Mouse (Mus musculus): ENCODE results near the gene Uhrf1. TPM values are rescaled to one million over a fixed set of nuclear protein-coding genes. Genes with fewer than 3 reads are reported as not detected.
A peak's percentile ranks its signal among the peaks of the same experiment; 100 is the strongest.

Gene Uhrf1
- polyA plus RNA-seq, 1 experiment from 2014 or later = 23.5 TPM

- 84% methylated on average over 3 of the region's 3 CpGs for WGBS
- Histone ChIP-seq H3K9me3 (ENCODE audit: control insufficient read depth) (no peaks in the 10 kb centered on the region), H3K27ac (ENCODE audit: low read depth, low read length) (no peak overlapping the region), H3K9ac (ENCODE audit: low read depth, low read length) (no peak overlapping the region), H3K36me3 (ENCODE audit: control insufficient read depth, insufficient read depth) (peaks cover 7% of the 10 kb centered on the region), H3K4me3 (ENCODE audit: low read depth, low read length) (no peak overlapping the region), H3K27me3 (replicated peaks; ENCODE audit: control insufficient read depth, insufficient read depth, low read length) (no peaks in the 10 kb centered on the region), H3K4me2 (replicated peaks; ENCODE audit: low read depth) (no peak overlapping the region), H3K4me1 (replicated peaks; ENCODE audit: control insufficient read depth, insufficient read depth, low read length) (no peaks in the 10 kb centered on the region)
- no peak for TF ChIP-seq CTCF (IDR thresholded peaks at IDR 0.05; ENCODE audit: low read depth)
- ATAC-seq = no peak
These were observed 40.3 kb downstream of the Uhrf1 start for GRCm38 (mm10) chr17:56343466-56343865.

- H3K4me2 ChIP-seq (replicated peaks; ENCODE audit: low read depth) = no peak overlapping the region
- WGBS = 68% methylated on average over 2 of the region's 2 CpGs
- TF ChIP-seq CTCF (IDR thresholded peaks at IDR 0.05; ENCODE audit: low read depth) = no peak
- H3K4me3 ChIP-seq (ENCODE audit: low read depth, low read length) = no peak overlapping the region
- no peak overlapping the region for H3K9ac ChIP-seq (ENCODE audit: low read depth, low read length)
- H3K9me3 ChIP-seq (ENCODE audit: control insufficient read depth) = no peaks in the 10 kb centered on the region
- no peak overlapping the region for H3K27ac ChIP-seq (ENCODE audit: low read depth, low read length)
- no peaks in the 10 kb centered on the region for H3K27me3 ChIP-seq (replicated peaks; ENCODE audit: control insufficient read depth, insufficient read depth, low read length)
- no peak for ATAC-seq
- no peaks in the 10 kb centered on the region for H3K4me1 ChIP-seq (replicated peaks; ENCODE audit: control insufficient read depth, insufficient read depth, low read length)
- peaks cover 7% of the 10 kb centered on the region for H3K36me3 ChIP-seq (ENCODE audit: control insufficient read depth, insufficient read depth)
These were observed 42.2 kb downstream of the Uhrf1 start for GRCm38 (mm10) chr17:56345364-56345763.

DNA sequence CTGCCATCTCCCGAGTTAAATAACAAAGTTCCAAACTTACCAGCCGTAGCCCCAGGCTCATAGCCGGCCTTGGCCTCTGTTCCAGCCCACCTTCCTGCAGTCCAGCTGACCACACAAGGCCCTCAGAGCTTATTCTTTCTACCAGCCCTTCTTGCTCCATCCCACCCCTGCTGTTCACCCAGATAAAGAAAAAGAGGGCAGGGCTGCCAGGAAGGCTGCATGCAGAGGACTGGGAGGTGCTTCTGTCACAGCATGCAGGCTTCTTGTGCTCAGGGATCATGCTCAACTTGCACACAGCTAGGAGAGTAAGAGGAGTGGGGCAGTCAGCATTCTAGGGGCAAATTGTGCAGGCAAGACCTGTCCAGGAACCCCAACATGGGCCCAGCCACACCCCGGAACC lies 45.0 kb downstream of the Uhrf1 start:
- no peak for ATAC-seq
- H3K4me3 ChIP-seq (ENCODE audit: low read depth, low read length) = no peak overlapping the region
- no peak for TF ChIP-seq CTCF (IDR thresholded peaks at IDR 0.05; ENCODE audit: low read depth)
- no peak overlapping the region for H3K4me2 ChIP-seq (replicated peaks; ENCODE audit: low read depth)
- peaks cover 24% of the 10 kb centered on the region for H3K36me3 ChIP-seq (ENCODE audit: control insufficient read depth, insufficient read depth)
- H3K4me1 ChIP-seq (replicated peaks; ENCODE audit: control insufficient read depth, insufficient read depth, low read length) = no peaks in the 10 kb centered on the region
- WGBS = 78% methylated on average over 4 of the region's 4 CpGs
- H3K9ac ChIP-seq (ENCODE audit: low read depth, low read length) = no peak overlapping the region
- H3K27ac ChIP-seq (ENCODE audit: low read depth, low read length) = no peak overlapping the region
- no peaks in the 10 kb centered on the region for H3K27me3 ChIP-seq (replicated peaks; ENCODE audit: control insufficient read depth, insufficient read depth, low read length)
- no peaks in the 10 kb centered on the region for H3K9me3 ChIP-seq (ENCODE audit: control insufficient read depth)

DNA sequence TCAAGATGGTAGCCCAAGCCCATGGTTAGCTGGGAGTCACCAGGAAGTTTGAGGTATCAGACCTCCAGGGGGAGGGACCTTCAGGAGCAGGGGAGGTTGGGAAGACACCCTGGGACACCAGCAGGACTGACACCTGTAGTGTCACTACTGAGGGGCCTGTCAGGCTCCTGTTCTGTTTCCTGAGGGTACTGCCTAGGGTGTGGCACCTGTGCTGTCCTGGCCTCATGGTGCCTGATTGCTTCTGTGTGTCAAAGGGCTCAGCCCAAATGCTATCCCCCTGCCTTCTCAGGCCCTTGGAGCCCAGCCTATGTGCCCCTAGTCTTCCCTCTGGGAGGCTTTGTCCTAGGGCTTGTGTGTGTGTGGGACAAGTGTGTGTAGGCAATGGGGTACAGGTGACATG lies 45.5 kb downstream of the Uhrf1 start:
- TF ChIP-seq CTCF (IDR thresholded peaks at IDR 0.05; ENCODE audit: low read depth) = no peak
- Histone ChIP-seq H3K4me2 (replicated peaks; ENCODE audit: low read depth) (no peak overlapping the region), H3K36me3 (ENCODE audit: control insufficient read depth, insufficient read depth) (peaks cover 29% of the 10 kb centered on the region), H3K4me1 (replicated peaks; ENCODE audit: control insufficient read depth, insufficient read depth, low read length) (no peaks in the 10 kb centered on the region), H3K27me3 (replicated peaks; ENCODE audit: control insufficient read depth, insufficient read depth, low read length) (no peaks in the 10 kb centered on the region), H3K9me3 (ENCODE audit: control insufficient read depth) (no peaks in the 10 kb centered on the region), H3K9ac (ENCODE audit: low read depth, low read length) (no peak overlapping the region), H3K4me3 (ENCODE audit: low read depth, low read length) (no peak overlapping the region), H3K27ac (ENCODE audit: low read depth, low read length) (no peak overlapping the region)
- no peak for ATAC-seq

- H3K4me1 ChIP-seq (replicated peaks; ENCODE audit: control insufficient read depth, insufficient read depth, low read length) = no peaks in the 10 kb centered on the region
- no peak overlapping the region for H3K27ac ChIP-seq (ENCODE audit: low read depth, low read length)
- 29% methylated on average over 2 of the region's 2 CpGs for WGBS
- no peak overlapping the region for H3K4me3 ChIP-seq (ENCODE audit: low read depth, low read length)
- H3K4me2 ChIP-seq (replicated peaks; ENCODE audit: low read depth) = no peak overlapping the region
- peak; percentile 92 for TF ChIP-seq CTCF (IDR thresholded peaks at IDR 0.05; ENCODE audit: low read depth)
- H3K9me3 ChIP-seq (ENCODE audit: control insufficient read depth) = no peaks in the 10 kb centered on the region
- peaks cover 41% of the 10 kb centered on the region for H3K36me3 ChIP-seq (ENCODE audit: control insufficient read depth, insufficient read depth)
- ATAC-seq = peak; percentile 31; the same call in 1 of the 2 replicates
- H3K9ac ChIP-seq (ENCODE audit: low read depth, low read length) = no peak overlapping the region
- H3K27me3 ChIP-seq (replicated peaks; ENCODE audit: control insufficient read depth, insufficient read depth, low read length) = no peaks in the 10 kb centered on the region
These were observed 47.6 kb downstream of the Uhrf1 start for GRCm38 (mm10) chr17:56350694-56351093.

DNA sequence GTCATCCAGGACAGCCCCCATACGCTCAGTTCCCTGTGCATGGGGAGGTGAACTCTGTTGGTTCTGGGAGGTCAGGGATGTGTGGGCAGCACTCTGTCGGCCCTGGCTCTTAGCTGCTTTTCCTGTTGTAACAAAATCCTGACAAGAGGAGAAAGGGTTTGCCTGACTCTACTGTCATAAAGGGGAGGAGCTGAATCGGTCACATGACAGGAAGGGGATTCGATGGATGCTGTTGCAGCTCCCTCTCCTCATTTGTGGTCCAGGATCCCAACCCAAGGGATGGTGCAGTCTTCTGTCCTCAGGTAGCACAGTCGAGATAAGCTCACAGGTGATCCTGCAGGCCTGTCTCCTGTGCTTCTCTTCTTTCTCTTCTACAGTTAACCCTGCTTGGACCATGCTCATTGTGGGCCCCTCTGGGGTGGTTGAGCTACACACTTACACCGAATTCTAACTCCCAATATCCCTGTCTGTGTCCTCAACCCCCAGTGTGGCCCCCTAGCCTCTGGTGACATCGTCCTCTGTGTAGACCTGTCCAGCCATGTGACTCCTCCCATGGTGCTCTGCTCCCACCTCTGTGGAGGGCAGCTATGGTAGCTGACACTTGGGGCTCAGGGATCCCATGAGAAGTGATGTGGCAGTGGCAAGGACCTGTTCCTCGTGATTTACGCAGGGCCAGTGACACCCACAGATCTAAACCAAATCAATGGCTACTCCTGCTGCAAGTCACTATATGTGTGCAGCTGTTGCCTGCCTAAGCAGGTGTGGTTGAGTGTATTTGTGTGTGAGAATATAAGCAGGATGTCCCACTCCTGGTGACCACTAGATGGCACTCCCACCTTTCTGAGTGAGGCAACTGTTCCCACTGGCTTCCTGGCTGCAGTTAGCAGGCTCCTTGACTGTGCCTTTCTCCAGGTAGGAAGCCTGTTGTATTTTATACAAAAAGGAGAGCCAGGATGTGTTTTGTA lies 54.1 kb downstream of the Uhrf1 start:
- H3K9ac ChIP-seq (ENCODE audit: low read depth, low read length) = no peak overlapping the region
- H3K27ac ChIP-seq (ENCODE audit: low read depth, low read length) = no peak overlapping the region
- WGBS = 63% methylated on average over 9 of the region's 9 CpGs
- H3K4me1 ChIP-seq (replicated peaks; ENCODE audit: control insufficient read depth, insufficient read depth, low read length) = no peaks in the 10 kb centered on the region
- ATAC-seq = peak; percentile 60
- TF ChIP-seq CTCF (IDR thresholded peaks at IDR 0.05; ENCODE audit: low read depth) = peak; percentile 99
- no peaks in the 10 kb centered on the region for H3K27me3 ChIP-seq (replicated peaks; ENCODE audit: control insufficient read depth, insufficient read depth, low read length)
- peaks cover 57% of the 10 kb centered on the region for H3K36me3 ChIP-seq (ENCODE audit: control insufficient read depth, insufficient read depth)
- no peak overlapping the region for H3K4me3 ChIP-seq (ENCODE audit: low read depth, low read length)
- no peak overlapping the region for H3K4me2 ChIP-seq (replicated peaks; ENCODE audit: low read depth)
- H3K9me3 ChIP-seq (ENCODE audit: control insufficient read depth) = no peaks in the 10 kb centered on the region

Data from intestine, postnatal 0 days (tissue).